Mouse (Mus musculus): Measurements from ENCODE around the gene Nnat. TPM values are rescaled to one million over a fixed set of nuclear protein-coding genes. Genes with fewer than 3 reads are reported as not detected.
"Not testable (repeated sequence)": the region's sequence is repeated elsewhere in the genome, so short reads cannot be mapped to it uniquely, and the experiment has no call there.

The Nnat gene
- total RNA-seq, 2 experiments from 2014 or later: not detected

DNA sequence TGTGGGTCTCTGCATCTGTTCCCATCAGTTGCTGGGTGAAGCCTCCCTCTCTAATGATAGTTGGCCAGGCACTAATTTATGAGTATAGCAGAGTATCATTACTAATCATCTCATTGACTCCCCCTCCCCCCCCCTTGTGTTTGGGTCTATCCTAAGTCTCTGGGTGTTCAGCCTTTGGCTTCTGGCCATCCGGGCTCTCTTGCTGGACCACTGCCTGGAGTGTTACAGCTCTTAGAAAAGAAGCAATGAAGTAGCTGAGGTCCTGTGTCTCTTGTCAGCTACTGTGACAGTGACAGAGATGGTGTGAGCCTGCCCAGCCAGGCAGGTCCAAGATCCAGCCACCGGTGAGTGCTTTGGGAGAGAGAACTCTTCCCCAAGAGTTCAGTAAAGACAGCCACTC, 12.9 kb downstream of the Nnat start:
- no peak for ATAC-seq (replicated peaks; ENCODE audit: low FRiP score, poor library complexity, severe bottlenecking)

DNA sequence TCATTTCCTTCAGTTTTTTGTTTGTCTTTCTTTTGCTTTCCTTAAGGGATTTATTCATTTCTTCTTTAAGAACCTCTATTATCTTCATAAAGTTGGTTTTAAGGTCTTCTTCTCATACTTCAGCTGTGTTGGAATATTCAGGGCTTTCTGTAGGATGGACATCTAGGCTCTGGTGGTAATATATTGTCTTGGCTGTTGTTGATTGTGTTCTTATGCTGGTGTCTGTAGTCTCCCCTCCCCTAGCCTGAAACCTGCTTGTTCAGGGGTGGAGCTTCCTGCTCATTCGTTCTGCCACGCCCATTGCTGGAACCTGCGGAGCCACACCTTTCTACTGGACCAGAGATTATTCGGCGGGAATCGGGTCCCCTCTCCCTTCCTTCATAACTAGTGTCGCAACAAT, 25.5 kb downstream of the Nnat start:
- ATAC-seq (replicated peaks; ENCODE audit: low FRiP score, poor library complexity, severe bottlenecking): not testable (repeated sequence)

DNA sequence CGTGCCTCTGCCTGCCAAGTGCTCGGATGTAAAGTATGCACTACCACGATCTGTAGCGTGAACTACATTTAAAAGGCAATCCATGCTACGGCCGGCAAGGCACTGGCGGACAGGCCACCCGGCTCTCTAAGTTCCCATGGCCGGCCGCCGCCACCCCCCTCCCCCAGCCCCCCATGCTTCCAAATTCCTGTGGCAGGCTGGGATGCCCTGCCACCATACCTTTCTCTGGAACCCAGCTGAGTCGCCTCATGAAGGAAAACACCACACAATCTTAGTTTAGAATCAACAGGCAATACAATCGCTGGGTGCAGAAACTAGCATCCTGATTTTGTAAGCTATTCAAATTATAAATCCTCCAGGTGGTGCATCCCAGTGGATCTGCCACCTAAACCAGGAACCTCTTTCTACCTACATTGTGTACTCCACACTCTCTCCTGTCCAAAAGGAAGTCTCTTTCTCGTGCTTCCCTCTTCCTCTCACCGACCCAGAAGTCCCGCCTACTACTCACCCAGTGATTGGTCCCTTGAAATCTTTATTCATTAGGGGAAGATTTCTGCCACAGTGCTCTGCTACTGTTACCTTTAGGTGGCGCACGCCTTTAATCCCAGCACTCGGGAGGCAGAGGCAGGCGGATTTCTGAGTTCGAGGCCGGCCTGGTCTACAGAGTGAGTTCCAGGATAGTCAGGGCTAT, 37.1 kb downstream of the Nnat start:
- ATAC-seq (replicated peaks; ENCODE audit: low FRiP score, poor library complexity, severe bottlenecking): no peak

DNA sequence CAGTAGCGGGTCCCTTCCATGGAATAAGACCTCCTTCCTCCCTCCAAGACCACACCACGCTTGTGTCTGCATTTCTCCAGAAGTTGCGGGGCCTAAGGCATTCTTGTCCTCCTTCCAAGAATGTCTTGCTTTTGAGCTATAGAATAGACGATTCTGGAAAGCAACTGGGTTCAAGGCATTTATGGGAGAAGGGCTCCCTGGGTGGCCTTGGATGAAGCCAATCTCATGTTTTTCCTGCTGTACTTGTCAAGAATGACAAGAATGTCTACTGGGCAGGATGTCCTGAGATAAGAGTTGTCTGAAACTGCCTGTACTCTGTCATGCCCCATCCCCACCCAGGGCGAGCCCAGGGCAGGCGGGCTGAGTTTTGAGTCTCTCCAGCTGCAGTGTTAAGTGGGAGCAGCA, 41.6 kb downstream of the Nnat start:
- ATAC-seq (replicated peaks; ENCODE audit: low FRiP score, poor library complexity, severe bottlenecking): no peak

DNA sequence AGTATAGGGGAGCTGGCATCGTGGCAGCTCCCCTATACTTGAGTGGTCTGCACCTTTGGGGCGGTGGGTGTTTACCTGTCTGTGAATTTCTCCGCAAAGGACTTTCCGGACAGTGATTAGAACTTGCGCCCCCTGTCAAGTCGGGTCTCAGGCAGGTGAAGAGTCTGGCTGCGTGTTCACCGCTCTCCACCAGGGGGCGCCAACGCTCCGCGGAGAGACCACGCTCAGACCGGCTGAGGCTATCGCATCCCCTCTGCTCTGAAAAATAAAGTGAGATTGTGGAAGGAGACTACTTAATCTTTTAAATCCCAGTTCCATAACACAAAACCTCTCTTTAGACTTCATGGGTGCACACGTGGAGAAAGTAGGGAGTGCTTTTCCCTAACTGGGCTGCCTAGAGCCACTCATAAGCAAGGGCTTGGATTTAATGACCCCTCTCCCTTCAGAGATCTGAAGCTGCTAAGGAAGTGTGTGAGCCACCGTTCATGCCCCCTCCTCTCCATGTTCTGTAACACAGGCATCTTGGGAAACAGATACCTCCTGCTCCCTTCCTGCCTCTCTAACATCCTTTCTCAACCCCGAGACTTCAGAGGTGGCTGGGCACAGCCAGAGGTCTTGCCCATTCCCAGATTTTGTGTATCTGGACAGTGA, 45.3 kb downstream of the Nnat start:
- peak; percentile 70; the same call in 1 of the 2 replicates for ATAC-seq (replicated peaks; ENCODE audit: low FRiP score, poor library complexity, severe bottlenecking)

DNA sequence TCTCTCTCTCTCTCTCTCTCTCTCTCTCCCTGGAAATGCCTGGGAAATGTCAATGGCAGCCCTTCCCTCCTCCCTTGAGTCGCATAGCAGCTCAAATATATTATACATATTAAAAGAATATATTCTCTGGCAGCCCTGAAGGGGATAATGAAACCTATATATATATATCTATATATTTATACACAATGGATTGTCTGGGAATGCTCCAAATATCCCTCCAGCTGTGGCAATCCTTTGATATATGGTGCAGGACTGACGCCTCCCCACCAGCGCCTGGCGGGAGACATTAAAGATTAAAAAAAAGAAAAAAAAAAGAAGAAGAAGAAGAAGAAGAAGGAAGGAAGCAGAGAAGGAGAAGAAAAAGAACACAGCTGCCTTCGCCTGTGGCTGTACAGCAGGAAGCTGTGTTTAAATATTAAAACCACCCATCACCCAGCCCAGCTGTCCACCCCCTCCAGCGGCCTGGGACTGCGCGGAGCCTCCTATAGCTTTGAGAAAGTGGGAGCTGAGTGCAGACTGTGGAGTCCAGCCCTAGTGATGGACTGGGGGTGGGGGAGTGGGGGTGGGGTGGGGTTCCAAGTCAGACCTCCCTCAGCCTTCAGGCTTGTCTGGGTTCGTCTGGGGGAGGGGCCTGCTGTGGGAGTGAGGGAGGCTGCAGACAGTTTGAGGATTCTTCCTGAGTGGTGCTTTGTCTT, 47.8 kb downstream of the Nnat start:
- no peak for ATAC-seq (replicated peaks; ENCODE audit: low FRiP score, poor library complexity, severe bottlenecking)

DNA sequence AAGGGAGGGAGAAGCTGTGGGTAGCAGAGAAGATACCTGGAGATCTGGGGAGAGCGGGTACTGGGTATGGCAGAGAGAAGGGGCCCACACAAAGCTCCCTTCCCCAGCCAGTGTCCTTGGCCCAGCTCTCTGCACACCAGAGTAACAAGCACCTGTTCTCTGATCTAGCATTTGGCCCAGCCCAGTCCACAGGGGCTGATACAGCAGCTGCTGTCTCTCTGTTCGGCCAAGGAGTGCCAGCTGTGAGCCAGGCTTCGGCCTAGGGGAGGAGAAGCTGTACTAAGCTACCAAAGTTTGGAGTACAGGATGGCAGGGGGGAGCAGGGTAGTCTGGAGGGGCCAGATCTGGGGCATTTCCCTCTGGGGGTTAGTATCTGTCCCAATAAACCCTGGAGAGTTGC, 51.9 kb downstream of the Nnat start:
- no peak for ATAC-seq (replicated peaks; ENCODE audit: low FRiP score, poor library complexity, severe bottlenecking)

Other genes with a start within 250 kb of the Nnat start
- gene Ghrh, start 212.6 kb upstream of the Nnat start, total RNA-seq (2015; ENCODE audit: low replicate concordance): not detected in 2 replicates
- gene Ghrh, start 212.6 kb upstream of the Nnat start, total RNA-seq (2017; ENCODE audit: low replicate concordance): not detected in 2 replicates
- gene Manbal, start 192.5 kb upstream of the Nnat start, total RNA-seq (2015; ENCODE audit: low replicate concordance): 15.9 and 26.0 TPM in 2 replicates
- 3.3 and 9.4 TPM in 2 replicates for gene Manbal, start 192.5 kb upstream of the Nnat start, total RNA-seq (2017; ENCODE audit: low replicate concordance)
- 0.36 and 0.42 TPM in 2 replicates for gene Src, start 141.6 kb upstream of the Nnat start, total RNA-seq (2015; ENCODE audit: low replicate concordance)
- gene Src, start 141.6 kb upstream of the Nnat start, total RNA-seq (2017; ENCODE audit: low replicate concordance): 0.39 and 1.1 TPM in 2 replicates
- 1.7 and 4.0 TPM in 2 replicates for gene Blcap, start 11.2 kb downstream of the Nnat start, total RNA-seq (2015; ENCODE audit: low replicate concordance)
- 1.8 and 3.2 TPM in 2 replicates for gene Blcap, start 11.2 kb downstream of the Nnat start, total RNA-seq (2017; ENCODE audit: low replicate concordance)
- gene Ctnnbl1, start 177.3 kb downstream of the Nnat start, total RNA-seq (2015; ENCODE audit: low replicate concordance): 4.2 and 7.9 TPM in 2 replicates
- 9.5 and 13.7 TPM in 2 replicates for gene Ctnnbl1, start 177.3 kb downstream of the Nnat start, total RNA-seq (2017; ENCODE audit: low replicate concordance)

Data from erythroid progenitor cell, adult 5-6 weeks (primary cell).